Mouse (Mus musculus): Measurements from ENCODE around the gene Gm49403. TPM values are rescaled to one million over a fixed set of nuclear protein-coding genes. Genes with fewer than 3 reads are reported as not detected.

Gm49403 gene
- polyA plus RNA-seq, 1 experiment, result not detected

DNA sequence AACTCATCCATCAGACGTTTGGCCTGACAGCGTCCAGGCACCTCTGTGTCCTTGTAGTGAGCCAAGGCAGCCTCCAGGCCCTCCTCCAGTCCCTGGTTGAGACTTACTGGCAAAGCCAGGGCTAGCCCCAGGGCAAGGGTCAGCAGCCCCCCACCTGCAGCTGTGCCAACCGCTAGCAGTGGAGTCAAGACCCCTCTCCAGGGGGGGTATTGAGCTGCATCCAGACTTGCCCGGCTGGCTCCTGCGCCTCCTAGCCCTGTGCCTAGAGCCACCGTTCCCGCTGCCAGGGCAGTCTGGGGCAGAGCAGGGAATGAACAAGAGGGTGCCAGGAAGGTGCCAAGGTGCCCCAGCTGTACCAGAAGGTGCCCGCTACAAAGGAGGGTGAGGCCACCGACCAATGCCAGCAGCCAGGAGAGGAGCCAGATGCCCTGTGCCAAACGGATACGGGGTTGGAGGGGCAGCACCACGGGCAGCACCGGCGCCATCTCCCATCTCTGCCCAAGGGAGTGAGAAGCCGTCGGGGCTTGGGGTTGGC, 45.0 kb downstream of the Gm49403 start:
- no peak for TF ChIP-seq POLR2A (IDR thresholded peaks at IDR 0.05; ENCODE audit: low read depth, low read length)
- Histone ChIP-seq H3K4me1 (ENCODE audit: control insufficient read depth, insufficient read depth, low read length) (no peaks in the 10 kb centered on the region), H3K36me3 (ENCODE audit: control insufficient read depth, insufficient read depth, low read length) (no peaks in the 10 kb centered on the region; the same call in none of the 2 replicates), H3K27me3 (replicated peaks; ENCODE audit: control insufficient read depth, insufficient read depth, low read length) (no peaks in the 10 kb centered on the region), H3K4me3 (ENCODE audit: insufficient read depth, low read depth, low read length) (peak overlapping the region; percentile 64), H3K27ac (ENCODE audit: insufficient read depth, low read depth, low read length) (peak overlapping the region; percentile 76)
- peak; percentile 10 for DNase-seq
- 24% methylated on average over 16 of the region's 16 CpGs for WGBS

DNA sequence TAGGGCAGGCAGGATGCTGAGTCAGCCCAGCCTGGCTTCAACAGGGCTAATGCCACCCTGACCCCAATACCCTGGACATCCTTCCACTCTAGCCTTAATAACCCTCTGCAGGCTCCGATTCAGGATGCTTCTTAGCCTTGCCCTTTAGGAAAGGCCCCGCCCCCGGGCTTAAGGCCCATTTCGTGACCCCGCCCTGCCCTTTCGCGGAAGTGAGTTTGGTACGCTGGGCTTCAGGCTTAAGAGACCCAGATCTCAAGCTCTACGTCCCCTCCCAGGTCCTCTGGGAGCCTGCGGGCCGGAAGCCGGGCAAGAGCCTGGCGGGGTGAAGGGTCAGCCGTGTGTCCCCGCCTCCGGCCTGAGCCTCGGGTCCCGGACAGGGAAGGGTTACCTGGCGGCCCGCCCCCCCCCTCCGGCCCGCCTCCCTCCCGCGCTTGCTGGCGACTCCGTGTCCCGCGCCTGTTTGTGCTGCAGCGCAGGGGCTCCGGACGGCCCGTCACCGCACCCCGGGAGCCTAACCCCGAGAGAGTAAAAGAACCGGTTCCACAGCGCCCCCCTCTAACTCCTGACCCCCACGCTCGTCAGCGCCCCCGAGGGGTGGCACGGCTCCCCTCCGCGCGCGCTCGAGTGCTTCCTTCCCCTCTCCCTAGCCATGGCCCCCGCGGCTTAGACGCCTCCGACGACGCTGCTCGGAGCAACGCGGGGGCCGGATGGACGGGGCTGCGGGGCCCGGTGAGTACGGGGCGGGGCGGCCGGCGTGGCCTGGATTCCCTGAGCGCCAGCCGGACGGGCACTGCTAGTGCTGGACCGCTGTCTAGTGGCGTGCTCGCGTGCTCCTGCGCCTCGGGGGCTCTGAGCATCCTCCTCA, 45.7 kb downstream of the Gm49403 start, which contains the start of the genes Rom1 and Eml3:
TSS of gene Rom1 (minus strand) at position 133 of the 865 bp plus-strand sequence.
TSS of gene Eml3 (plus strand) at position 329 of the 865 bp plus-strand sequence.
- no peaks in the 10 kb centered on the region; the same call in none of the 2 replicates for H3K36me3 ChIP-seq (ENCODE audit: control insufficient read depth, insufficient read depth, low read length)
- H3K4me3 ChIP-seq (ENCODE audit: insufficient read depth, low read depth, low read length), result peak within 1 kb of the TSS; percentile 64
- peak; percentile 97 for DNase-seq
- TF ChIP-seq CTCF (conservative IDR thresholded peaks at IDR 0.05; ENCODE audit: insufficient read depth, insufficient read length, low read depth, low read length), result no peak
- TF ChIP-seq POLR2A (IDR thresholded peaks at IDR 0.05; ENCODE audit: low read depth, low read length), result no peak
- under 1% methylated on average over 74 of the region's 74 CpGs for WGBS
- H3K27me3 ChIP-seq (replicated peaks; ENCODE audit: control insufficient read depth, insufficient read depth, low read length), result no peaks in the 10 kb centered on the region
- peak within 1 kb of the TSS; percentile 76 for H3K27ac ChIP-seq (ENCODE audit: insufficient read depth, low read depth, low read length)
- H3K4me1 ChIP-seq (ENCODE audit: control insufficient read depth, insufficient read depth, low read length), result no peaks in the 10 kb centered on the region

DNA sequence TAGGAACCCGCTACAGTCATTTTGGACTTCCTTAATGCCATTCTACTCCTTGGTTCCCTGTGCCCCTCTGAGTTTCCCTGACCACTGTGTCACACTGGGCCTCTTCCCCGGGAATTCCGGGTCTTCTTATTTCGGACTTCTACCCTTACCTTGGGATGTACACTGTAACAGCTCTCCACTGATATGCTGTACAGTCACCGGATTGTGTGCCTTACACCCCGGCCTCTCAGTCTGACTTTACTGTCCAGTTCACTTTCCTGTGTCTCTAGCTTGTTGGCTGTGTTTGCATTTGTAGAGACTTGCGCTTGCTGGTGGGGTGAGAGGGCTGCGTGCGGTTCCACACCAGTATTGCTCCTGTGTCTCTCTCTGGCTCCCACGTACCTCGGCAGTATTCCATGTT, 46.4 kb downstream of the Gm49403 start:
- DNase-seq, result no peak
- H3K4me3 ChIP-seq (ENCODE audit: insufficient read depth, low read depth, low read length), result peak overlapping the region; percentile 64
- no peaks in the 10 kb centered on the region for H3K27me3 ChIP-seq (replicated peaks; ENCODE audit: control insufficient read depth, insufficient read depth, low read length)
- H3K27ac ChIP-seq (ENCODE audit: insufficient read depth, low read depth, low read length), result no peak overlapping the region
- TF ChIP-seq CTCF (conservative IDR thresholded peaks at IDR 0.05; ENCODE audit: insufficient read depth, insufficient read length, low read depth, low read length) (no peak), POLR2A (IDR thresholded peaks at IDR 0.05; ENCODE audit: low read depth, low read length) (no peak)
- no peaks in the 10 kb centered on the region; the same call in none of the 2 replicates for H3K36me3 ChIP-seq (ENCODE audit: control insufficient read depth, insufficient read depth, low read length)
- WGBS, result 6% methylated on average over 11 of the region's 11 CpGs
- H3K4me1 ChIP-seq (ENCODE audit: control insufficient read depth, insufficient read depth, low read length), result no peaks in the 10 kb centered on the region

DNA sequence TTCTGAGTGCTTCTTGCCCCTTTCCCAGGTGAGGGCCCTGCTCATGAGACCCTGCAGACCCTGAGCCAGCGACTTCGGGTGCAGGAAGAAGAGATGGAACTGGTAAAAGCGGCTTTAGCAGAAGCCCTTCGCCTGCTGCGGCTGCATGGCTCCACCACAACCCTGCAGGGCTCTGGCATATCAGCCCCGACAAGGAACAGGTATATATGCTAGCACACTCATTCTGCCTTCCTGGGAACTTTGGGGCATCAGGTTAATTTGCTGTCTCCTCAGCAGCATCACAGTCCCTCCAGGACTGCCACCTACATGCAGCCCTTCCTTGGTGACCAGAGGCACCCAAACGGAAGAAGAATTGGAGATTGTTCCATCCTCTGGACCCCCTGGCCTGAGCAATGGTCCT, 47.0 kb downstream of the Gm49403 start:
- Histone ChIP-seq H3K4me3 (ENCODE audit: insufficient read depth, low read depth, low read length) (no peak overlapping the region), H3K36me3 (ENCODE audit: control insufficient read depth, insufficient read depth, low read length) (no peaks in the 10 kb centered on the region; the same call in none of the 2 replicates), H3K27ac (ENCODE audit: insufficient read depth, low read depth, low read length) (no peak overlapping the region), H3K4me1 (ENCODE audit: control insufficient read depth, insufficient read depth, low read length) (no peaks in the 10 kb centered on the region), H3K27me3 (replicated peaks; ENCODE audit: control insufficient read depth, insufficient read depth, low read length) (no peaks in the 10 kb centered on the region)
- TF ChIP-seq POLR2A (IDR thresholded peaks at IDR 0.05; ENCODE audit: low read depth, low read length) (no peak), CTCF (conservative IDR thresholded peaks at IDR 0.05; ENCODE audit: insufficient read depth, insufficient read length, low read depth, low read length) (no peak)
- 84% methylated on average over 7 of the region's 7 CpGs for WGBS
- DNase-seq, result no peak

DNA sequence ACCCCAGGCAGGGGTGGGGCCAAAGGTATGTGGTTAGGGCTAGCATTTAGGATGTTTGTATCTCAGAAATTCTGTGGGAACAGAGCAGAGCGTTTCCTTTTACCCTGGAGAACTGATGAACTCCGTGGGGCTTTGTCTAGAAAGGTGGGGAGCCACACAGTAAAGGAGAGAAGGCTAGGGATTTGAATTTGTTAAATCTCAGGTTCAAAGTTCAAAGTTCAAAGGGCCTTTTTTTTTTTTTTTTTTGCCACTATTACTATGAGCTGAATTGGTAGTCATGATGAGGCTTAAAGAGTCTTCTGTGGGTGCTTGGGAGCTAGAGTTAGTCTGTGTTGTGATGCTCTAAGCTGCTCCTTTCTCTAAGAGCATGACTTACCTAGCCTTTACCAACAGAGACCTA, 53.0 kb downstream of the Gm49403 start:
- Histone ChIP-seq H3K4me3 (ENCODE audit: insufficient read depth, low read depth, low read length) (no peak overlapping the region), H3K36me3 (ENCODE audit: control insufficient read depth, insufficient read depth, low read length) (peaks cover 2% of the 10 kb centered on the region)
- no peak for TF ChIP-seq CTCF (conservative IDR thresholded peaks at IDR 0.05; ENCODE audit: insufficient read depth, insufficient read length, low read depth, low read length)

More for the DNA sequence above, 53.0 kb downstream of the Gm49403 start:
- 0 out of 2 replicates have a peak, but pooled peaks cover 2% of the 10 kb centered on the region for H3K4me1 ChIP-seq (ENCODE audit: control insufficient read depth, insufficient read depth, low read length)
- WGBS, result 60% methylated on average over 2 of the region's 2 CpGs
- no peak for DNase-seq
- no peaks in the 10 kb centered on the region for H3K27me3 ChIP-seq (replicated peaks; ENCODE audit: control insufficient read depth, insufficient read depth, low read length)
- H3K27ac ChIP-seq (ENCODE audit: insufficient read depth, low read depth, low read length), result no peak overlapping the region

Other genes starting within 250 kb of the Gm49403 start
- gene Chrm1, start 220.1 kb upstream of the Gm49403 start, polyA plus RNA-seq (2012; rRNA removed), result 0.53 and 0.62 TPM in 2 replicates
- gene Slc3a2, start 160.6 kb upstream of the Gm49403 start, polyA plus RNA-seq (2012; rRNA removed), result 560 and 573 TPM in 2 replicates
- 28.2 and 29.3 TPM in 2 replicates for gene Wdr74, start 148.1 kb upstream of the Gm49403 start, polyA plus RNA-seq (2012; rRNA removed)
- gene 1700092M07Rik, start 143.2 kb upstream of the Gm49403 start, polyA plus RNA-seq (2012; rRNA removed), result 0.39 TPM in 1 of 2 replicates, not detected in the other
- 51.4 and 59.4 TPM in 2 replicates for gene Stx5a, start 142.5 kb upstream of the Gm49403 start, polyA plus RNA-seq (2012; rRNA removed)
- gene Nxf1, start 126.9 kb upstream of the Gm49403 start, polyA plus RNA-seq (2012; rRNA removed), result 84.0 and 89.7 TPM in 2 replicates
- gene Tmem223, start 112.9 kb upstream of the Gm49403 start, polyA plus RNA-seq (2012; rRNA removed), result 238 and 291 TPM in 2 replicates
- 105 and 110 TPM in 2 replicates for gene Tmem179b, start 109.5 kb upstream of the Gm49403 start, polyA plus RNA-seq (2012; rRNA removed)
- 10.4 and 12.1 TPM in 2 replicates for gene Taf6l, start 97.5 kb upstream of the Gm49403 start, polyA plus RNA-seq (2012; rRNA removed)
- 60.7 and 72.9 TPM in 2 replicates for gene Polr2g, start 85.4 kb upstream of the Gm49403 start, polyA plus RNA-seq (2012; rRNA removed)
- gene Zbtb3, start 81.4 kb upstream of the Gm49403 start, polyA plus RNA-seq (2012; rRNA removed), result 1.4 and 1.6 TPM in 2 replicates
- 15.4 and 18.7 TPM in 2 replicates for gene Ttc9c, start 64.6 kb upstream of the Gm49403 start, polyA plus RNA-seq (2012; rRNA removed)
- 19.3 and 25.5 TPM in 2 replicates for gene Hnrnpul2, start 63.9 kb upstream of the Gm49403 start, polyA plus RNA-seq (2012; rRNA removed)
- 3.5 TPM in 1 of 2 replicates, not detected in the other for gene AC129217.1, start 54.2 kb upstream of the Gm49403 start, polyA plus RNA-seq (2012; rRNA removed)
- 204 and 214 TPM in 2 replicates for gene Bscl2, start 46.5 kb upstream of the Gm49403 start, polyA plus RNA-seq (2012; rRNA removed)
- 0.29 and 0.83 TPM in 2 replicates for gene Gng3, start 44.7 kb upstream of the Gm49403 start, polyA plus RNA-seq (2012; rRNA removed)
- 0.87 and 1.5 TPM in 2 replicates for gene Lrrn4cl, start 33.2 kb upstream of the Gm49403 start, polyA plus RNA-seq (2012; rRNA removed)
- gene Ubxn1, start 12.4 kb upstream of the Gm49403 start, polyA plus RNA-seq (2012; rRNA removed), result 121 and 133 TPM in 2 replicates
- 49.4 and 74.7 TPM in 2 replicates for gene Uqcc3, start 3.0 kb upstream of the Gm49403 start, polyA plus RNA-seq (2012; rRNA removed)
- gene Lbhd1, start 198 bp upstream of the Gm49403 start, polyA plus RNA-seq (2012; rRNA removed), result 1.6 and 2.2 TPM in 2 replicates
- gene 1810009A15Rik, start 4.9 kb downstream of the Gm49403 start, polyA plus RNA-seq (2012; rRNA removed), result 21.7 and 23.9 TPM in 2 replicates
- gene Gm49416, start 5.0 kb downstream of the Gm49403 start, polyA plus RNA-seq (2012; rRNA removed), result not detected in 2 replicates
- gene Ints5, start 9.1 kb downstream of the Gm49403 start, polyA plus RNA-seq (2012; rRNA removed), result 16.7 and 18.9 TPM in 2 replicates
- 130 and 136 TPM in 2 replicates for gene Ganab, start 14.1 kb downstream of the Gm49403 start, polyA plus RNA-seq (2012; rRNA removed)
- gene B3gat3, start 36.4 kb downstream of the Gm49403 start, polyA plus RNA-seq (2012; rRNA removed), result 105 and 125 TPM in 2 replicates
- 12.0 and 13.9 TPM in 2 replicates for gene Rom1, start 45.4 kb downstream of the Gm49403 start, polyA plus RNA-seq (2012; rRNA removed)
- gene Eml3, start 45.6 kb downstream of the Gm49403 start, polyA plus RNA-seq (2012; rRNA removed), result 35.1 and 35.7 TPM in 2 replicates
- gene Mta2, start 57.9 kb downstream of the Gm49403 start, polyA plus RNA-seq (2012; rRNA removed), result 16.9 and 19.8 TPM in 2 replicates
- 14.1 and 14.3 TPM in 2 replicates for gene Tut1, start 69.9 kb downstream of the Gm49403 start, polyA plus RNA-seq (2012; rRNA removed)
- gene Eef1g, start 83.1 kb downstream of the Gm49403 start, polyA plus RNA-seq (2012; rRNA removed), result 203 and 236 TPM in 2 replicates
- 11.9 TPM in 2 replicates for gene Ahnak, start 105.4 kb downstream of the Gm49403 start, polyA plus RNA-seq (2012; rRNA removed)
- 0.22 TPM in 1 of 2 replicates, not detected in the other for gene Scgb1a1, start 204.0 kb downstream of the Gm49403 start, polyA plus RNA-seq (2012; rRNA removed)

Data from kidney, adult 2 months (tissue).